Mouse (Mus musculus): ENCODE measurements around the gene Rarb.
A peak's percentile ranks its signal among the peaks of the same experiment; 100 is the strongest.
"Not testable (repeated sequence)": the region's sequence is repeated elsewhere in the genome, so short reads cannot be mapped to it uniquely, and the experiment has no call there.

The Rarb gene

DNA sequence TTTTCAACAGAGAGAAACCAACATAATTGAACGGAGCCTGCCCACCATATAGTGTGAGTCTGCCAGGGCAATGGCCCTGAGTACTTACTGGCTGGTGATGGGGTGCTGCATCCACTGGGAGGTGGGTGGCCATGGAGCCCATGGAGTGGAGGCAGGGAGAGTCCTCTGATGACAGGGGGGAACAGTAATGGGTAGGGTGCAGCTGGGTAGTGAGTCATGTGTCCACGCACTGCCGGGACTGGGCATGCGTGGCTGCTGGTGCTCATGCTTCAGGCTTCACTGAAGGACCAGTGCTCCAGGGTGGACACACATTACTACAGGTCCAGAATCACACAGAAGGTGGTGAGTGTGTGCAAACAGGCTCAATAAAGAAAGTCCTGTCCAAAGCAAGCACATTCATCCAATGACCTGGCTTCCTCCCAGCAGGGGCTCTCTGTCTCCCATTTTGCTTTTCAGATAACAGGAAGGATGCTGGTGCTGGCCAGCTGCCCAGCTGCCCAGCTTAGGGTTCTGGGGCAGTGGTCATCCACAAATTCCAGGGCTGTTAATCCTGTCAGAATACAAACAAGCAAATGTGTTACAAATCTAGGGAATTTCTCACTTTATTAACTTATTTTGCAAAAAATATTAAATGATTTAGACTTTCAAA, at the start of gene Rarb:
Rarb (minus strand) TSS at position 555 of the 649 bp plus-strand sequence.
- no peak for DNase-seq (ENCODE audit: low read depth, low spot score)

DNA sequence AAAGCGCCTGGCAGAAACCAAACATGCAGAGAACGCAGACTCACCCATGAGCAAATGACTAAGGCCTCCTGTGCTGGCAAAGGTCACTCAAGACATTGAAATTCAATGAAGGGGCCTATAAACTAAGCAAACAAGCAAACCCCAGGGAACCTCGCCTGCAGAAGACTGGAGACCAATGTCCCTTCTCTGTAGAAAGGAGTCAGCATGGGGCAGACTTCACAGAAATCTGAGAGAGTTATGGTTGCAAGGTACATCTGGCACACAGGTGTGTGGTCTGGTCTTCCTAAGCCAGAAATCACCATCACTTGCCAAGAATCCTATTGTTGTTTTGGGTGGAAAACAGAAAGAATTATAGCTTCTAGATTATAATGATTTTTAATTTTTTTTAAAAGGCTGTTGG, 23.1 kb upstream of the Rarb start:
- DNase-seq (ENCODE audit: low read depth, low spot score) = no peak

DNA sequence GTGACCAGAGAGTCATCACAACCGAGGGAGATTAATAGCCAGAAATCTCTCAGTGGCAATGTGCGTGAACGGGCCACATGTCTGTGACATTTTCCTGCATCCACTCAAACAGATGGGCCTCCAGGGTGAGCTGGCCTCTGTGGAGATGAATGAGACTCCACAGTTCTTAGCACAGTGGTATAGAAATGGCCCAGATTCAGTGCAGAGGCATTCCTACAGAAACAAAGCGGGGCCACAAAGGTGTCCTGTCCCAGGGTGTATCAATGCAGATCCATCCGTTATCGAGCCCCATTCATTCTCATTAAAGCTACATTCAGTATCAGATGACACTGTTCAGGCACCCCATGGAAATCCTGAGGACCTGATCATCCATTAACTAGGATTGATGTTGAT, 22.6 kb upstream of the Rarb start:
- no peak for DNase-seq (ENCODE audit: low read depth, low spot score)

GRCm38 (mm10) chr14:16840951-16841596, 22.1 kb upstream of the Rarb start:
- no peak for DNase-seq (ENCODE audit: low read depth, low spot score)

GRCm38 (mm10) chr14:16840135-16840534, 21.2 kb upstream of the Rarb start:
- no peak for DNase-seq (ENCODE audit: low read depth, low spot score)

- DNase-seq (ENCODE audit: low read depth, low spot score) = no peak
Observed at GRCm38 (mm10) chr14:16815096-16815741, 3.7 kb downstream of the Rarb start.

GRCm38 (mm10) chr14:16806155-16806554, 12.8 kb downstream of the Rarb start:
- DNase-seq (ENCODE audit: low read depth, low spot score) = no peak

- no peak for DNase-seq (ENCODE audit: low read depth, low spot score)
Observed at GRCm38 (mm10) chr14:16790161-16790560, 28.8 kb downstream of the Rarb start.

DNA sequence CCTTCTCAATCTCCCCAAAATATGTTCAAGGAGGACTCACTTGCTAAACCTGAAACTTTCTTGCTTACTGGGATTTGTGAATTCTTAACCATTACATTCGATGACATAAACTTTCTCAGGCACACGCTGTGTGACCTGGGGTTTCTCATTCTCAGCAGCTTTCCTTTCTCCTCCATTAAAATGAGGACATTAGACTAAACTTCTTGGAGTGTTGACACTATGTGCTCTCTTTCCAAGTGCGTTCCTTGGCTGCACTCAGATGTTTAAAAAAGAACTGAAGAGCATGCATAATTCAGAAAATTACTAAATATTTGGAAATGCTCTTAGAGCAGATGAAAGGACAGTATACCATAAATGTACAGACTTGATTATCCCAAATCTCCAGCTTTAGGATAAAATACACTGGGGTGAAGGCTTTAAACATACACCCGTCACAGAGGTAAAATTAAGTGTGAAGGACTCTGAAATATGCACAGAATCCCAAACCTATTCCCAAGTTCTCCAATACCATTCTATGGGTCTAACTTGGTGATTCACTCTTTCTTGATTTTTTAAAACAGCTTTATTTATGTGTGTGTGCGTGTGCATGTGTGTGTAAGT, 36.9 kb downstream of the Rarb start:
- DNase-seq (ENCODE audit: low read depth, low spot score) = no peak

DNA sequence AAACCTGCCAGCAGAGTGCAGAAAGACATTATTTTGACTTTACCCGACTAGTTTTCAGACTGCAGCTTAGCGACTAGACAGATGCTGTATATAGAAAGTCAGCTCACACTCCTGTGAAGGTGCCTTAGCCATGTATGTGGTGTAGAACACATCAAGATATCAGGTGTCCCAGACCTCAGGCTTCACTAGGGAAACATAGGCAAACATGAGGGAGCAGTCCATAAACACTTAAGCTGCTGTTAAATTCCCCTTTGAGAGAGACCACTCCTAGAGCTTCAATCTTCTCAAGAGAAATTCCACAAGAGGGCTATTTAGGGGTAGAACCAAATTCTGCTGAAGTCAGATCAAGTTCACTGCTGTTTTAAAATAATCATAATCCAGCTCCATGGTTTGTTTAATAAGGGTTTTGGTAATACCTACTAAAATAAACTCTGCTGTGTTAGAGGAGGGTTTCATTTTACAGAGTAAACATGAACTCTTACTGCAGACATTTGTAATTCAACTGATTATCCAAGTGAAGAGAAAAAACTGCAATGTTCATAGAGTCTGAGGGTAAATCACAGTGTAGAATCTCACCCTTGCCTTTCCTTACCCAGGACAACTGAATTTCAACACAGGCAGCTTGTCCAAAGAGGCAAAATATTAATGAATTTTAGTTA, 42.1 kb downstream of the Rarb start:
- DNase-seq (ENCODE audit: low read depth, low spot score) = no peak

- no peak for DNase-seq (ENCODE audit: low read depth, low spot score)
Observed at GRCm38 (mm10) chr14:16772927-16773326, 46.0 kb downstream of the Rarb start.

DNA sequence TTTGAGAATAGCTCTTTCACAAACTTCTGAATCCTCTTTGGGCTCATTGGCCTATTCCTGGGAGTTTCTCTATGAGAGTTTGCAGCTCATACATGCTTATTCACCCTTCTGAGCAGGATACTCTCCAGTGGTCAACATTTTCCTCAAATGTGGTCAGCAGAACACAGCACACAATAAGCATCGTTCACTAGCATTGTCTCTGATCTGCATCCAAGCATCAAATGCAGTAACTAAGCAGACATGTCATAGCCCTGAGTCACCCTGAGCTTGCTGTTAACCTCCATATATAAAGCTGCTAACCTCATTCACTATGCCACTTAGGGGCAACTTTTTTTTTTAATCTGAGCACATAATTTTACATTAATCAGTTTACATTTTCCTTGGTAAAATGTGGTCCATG, 53.1 kb downstream of the Rarb start:
- no peak for DNase-seq (ENCODE audit: low read depth, low spot score)

DNA sequence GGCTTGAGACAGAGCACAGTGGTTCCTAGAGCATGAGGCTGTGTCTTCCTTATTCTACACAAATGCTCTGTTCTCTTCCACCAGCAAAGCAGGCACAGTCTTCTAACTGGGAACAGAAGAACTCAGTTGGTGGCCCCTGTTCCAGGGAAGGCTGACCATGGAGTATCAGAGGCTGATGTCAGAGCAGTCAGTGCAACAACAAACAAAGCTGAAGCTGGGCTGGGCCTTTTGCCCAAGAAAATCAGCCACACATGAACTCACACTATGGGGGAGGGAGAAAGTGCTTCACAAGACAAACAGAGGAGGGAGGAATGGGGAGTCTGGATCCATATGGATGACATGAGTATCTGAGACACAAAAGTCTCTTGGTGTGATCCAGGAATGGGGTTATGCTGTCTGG, 56.2 kb downstream of the Rarb start:
- peak; percentile 5 for DNase-seq (ENCODE audit: low read depth, low spot score)

GRCm38 (mm10) chr14:16758773-16759434, 60.1 kb downstream of the Rarb start:
- DNase-seq (ENCODE audit: low read depth, low spot score) = no peak

- DNase-seq (ENCODE audit: low read depth, low spot score) = not testable (repeated sequence)
Observed at GRCm38 (mm10) chr14:16755601-16756000, 63.4 kb downstream of the Rarb start.

DNA sequence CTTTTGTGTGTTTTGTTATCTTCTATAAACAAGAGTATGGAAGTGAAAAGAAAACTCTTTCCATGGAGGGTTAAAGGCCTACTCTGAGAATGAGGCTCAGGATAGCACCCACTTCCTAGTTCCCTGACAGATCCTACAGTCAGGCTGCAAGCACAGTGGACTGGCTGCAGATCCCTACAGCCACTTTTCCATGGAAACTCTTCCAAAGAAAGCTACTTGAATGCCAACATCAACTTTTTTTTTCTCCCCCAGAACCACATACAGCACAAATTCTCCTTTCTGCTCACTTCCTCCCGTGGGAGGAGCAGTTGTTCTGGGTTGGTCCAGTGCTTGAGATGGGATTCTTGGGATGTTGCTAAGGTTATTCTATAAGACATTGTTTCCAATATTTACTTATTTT, 66.3 kb downstream of the Rarb start:
- no peak for DNase-seq (ENCODE audit: low read depth, low spot score)

- DNase-seq (ENCODE audit: low read depth, low spot score) = no peak
Observed at GRCm38 (mm10) chr14:16746982-16747578, 71.9 kb downstream of the Rarb start.

DNA sequence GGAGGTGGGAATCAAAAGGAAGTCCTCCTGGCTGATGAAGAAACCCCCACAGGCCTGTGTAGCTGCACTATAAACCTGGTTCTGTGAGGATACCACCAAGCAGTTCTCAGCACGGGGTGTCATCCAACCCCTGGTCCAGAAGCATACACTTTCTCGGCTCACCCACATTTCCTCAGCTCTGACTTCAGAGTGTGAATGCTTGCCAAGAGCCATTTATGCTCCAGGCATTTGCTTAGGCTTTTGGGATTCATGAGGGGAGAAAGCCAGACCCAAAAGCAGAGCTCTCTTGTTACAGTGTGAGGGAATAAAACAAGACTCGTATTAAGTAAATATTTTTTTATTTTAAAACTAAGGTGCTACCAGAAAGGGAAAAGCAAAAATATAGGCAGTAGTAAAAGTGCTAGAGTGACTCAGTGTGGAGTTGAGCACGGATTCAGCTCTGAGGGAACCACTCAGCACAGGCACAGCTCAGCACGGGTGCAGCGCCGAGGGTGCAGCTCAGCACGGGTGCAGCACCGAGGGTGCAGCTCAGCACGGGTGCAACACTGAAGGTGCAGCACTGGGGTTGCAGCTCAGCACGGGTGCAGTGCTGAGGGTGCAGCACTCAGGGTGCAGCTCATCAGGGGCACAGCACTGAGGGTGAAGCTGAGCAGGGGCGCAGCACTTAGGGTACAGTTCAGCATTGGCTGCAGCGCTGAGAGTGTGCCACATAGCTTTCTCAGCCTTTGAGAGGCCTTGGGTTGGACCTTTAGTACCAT, 77.8 kb downstream of the Rarb start:
- DNase-seq (ENCODE audit: low read depth, low spot score) = no peak

DNA sequence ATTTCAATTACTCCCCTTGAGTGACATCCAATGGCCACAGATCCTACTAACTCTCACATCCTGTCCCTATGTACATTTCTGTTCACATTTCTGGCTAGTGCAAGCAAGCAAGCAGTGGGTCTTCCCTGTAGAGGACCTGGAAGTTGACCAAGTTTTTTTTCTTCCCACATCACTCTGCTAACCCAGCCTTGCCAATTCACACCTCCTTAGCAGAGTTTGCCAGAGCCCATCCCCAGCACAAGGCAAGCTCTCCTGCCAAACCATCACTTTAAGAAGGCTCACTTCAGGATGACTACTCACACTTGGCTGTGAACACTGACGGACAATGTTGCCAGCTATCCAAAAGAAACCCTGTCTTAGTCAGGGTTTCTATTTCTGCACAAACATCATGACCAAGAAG, 80.4 kb downstream of the Rarb start:
- no peak for DNase-seq (ENCODE audit: low read depth, low spot score)

DNA sequence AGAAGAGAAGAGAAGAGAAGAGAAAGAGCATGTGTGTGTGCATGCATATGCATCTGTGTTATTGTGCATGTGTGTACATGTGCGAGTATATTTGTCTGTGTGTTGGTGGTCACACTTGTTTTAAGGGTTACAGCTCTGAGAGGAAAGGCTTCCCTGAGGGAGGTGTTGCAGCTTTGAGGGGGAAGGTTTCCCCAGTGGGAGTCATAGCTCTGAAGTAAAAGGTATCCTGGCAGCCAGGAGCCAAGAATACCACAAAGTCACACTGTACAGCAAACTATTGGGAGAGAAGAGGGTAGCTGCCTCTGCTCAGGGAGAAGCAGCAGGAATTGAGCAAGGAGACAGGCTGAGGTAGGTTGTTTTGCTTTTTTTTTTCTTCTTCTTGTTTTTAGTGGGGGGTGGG, 81.2 kb downstream of the Rarb start:
- DNase-seq (ENCODE audit: low read depth, low spot score) = no peak
